Mouse (Mus musculus): ENCODE measurements at regions not wholly inside any gene's neighbourhood (a gene's known extent, or its start where the extent isn't known, plus 50 kb on each side); places are given as distances from the start of the nearest gene placed in this dataset.

DNA sequence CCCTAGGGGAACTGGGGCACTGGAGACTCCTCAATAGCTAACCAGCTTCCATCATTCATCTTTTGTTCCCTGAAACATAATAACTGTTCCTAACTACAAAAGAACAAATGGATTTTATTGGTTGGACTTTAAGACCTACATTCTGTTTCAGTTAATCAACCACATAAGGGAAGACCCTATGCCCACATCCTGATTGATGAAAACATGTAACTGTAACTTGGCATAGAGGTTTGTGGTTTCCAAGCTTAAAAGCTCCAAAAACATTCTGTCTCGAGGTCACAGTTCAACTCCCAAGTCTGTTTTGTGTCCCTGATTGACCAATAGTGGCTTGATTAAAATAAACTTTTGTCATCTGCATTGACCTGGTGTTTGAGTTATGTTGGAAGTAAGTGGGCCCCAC, 92.4 kb downstream of the Nufip1 start:
- no peak overlapping the region for H3K9ac ChIP-seq (ENCODE audit: control insufficient read depth, low read depth, low read length, poor library complexity, severe bottlenecking)
- DNase-seq (ENCODE audit: low read depth, low spot score), result no peak

GRCm38 (mm10) chr14:76216446-76217177, 105.9 kb downstream of the Nufip1 start:
- no peaks in the 10 kb centered on the region for H3K4me1 ChIP-seq (ENCODE audit: control insufficient read depth in 1 of 2, insufficient read depth in 2 of 2, low read length in 2 of 2)
- no peak overlapping the region for H3K27ac ChIP-seq (ENCODE audit: control insufficient read depth, low read depth, low read length)
- H3K79me2 ChIP-seq (ENCODE audit: control insufficient read depth, insufficient read depth, low read length, poor library complexity), result no peaks in the 10 kb centered on the region
- H3K36me3 ChIP-seq (ENCODE audit: control insufficient read depth in 1 of 2, insufficient read depth in 2 of 2, low read length in 2 of 2), result no peaks in the 10 kb centered on the region
- no peaks in the 10 kb centered on the region for H3K27me3 ChIP-seq (ENCODE audit: control insufficient read depth in 1 of 2, insufficient read depth in 2 of 2, low read length in 2 of 2)
- H3K4me3 ChIP-seq (ENCODE audit: control insufficient read depth in 1 of 2, insufficient read depth in 1 of 2, low read depth in 2 of 2, low read length in 2 of 2), result no peak overlapping the region
- no peak for TF ChIP-seq HCFC1 (IDR thresholded peaks at IDR 0.05; ENCODE audit: low read depth, low read length)
- no peak for TF ChIP-seq KAT2A (conservative IDR thresholded peaks at IDR 0.05; ENCODE audit: low read depth, low read length)
- TF ChIP-seq MAFK (IDR thresholded peaks at IDR 0.05; ENCODE audit: borderline replicate concordance, low read depth, low read length), result no peak
- TF ChIP-seq ELF1 (IDR thresholded peaks at IDR 0.05; ENCODE audit: low read depth, low read length), result no peak
- no peak for TF ChIP-seq GATA1 (IDR thresholded peaks at IDR 0.05; ENCODE audit: low read depth, low read length)
- no peak for TF ChIP-seq MYB (IDR thresholded peaks at IDR 0.05; ENCODE audit: low read depth, low read length)
- TF ChIP-seq MXI1 (IDR thresholded peaks at IDR 0.05; ENCODE audit: low read depth, low read length), result no peak
- no peak for TF ChIP-seq POLR2AphosphoS2 (IDR thresholded peaks at IDR 0.05; ENCODE audit: low read length)
- TF ChIP-seq E2F4 (IDR thresholded peaks at IDR 0.05; ENCODE audit: borderline replicate concordance, low read depth, low read length), result no peak
- no peak for TF ChIP-seq BHLHE40 (IDR thresholded peaks at IDR 0.05; ENCODE audit: borderline replicate concordance, low read depth, low read length)
- no peak for TF ChIP-seq JUND (IDR thresholded peaks at IDR 0.05; ENCODE audit: low read depth, low read length)
- TF ChIP-seq TBP (IDR thresholded peaks at IDR 0.05; ENCODE audit: low read depth, low read length), result no peak
- TF ChIP-seq MYC (IDR thresholded peaks at IDR 0.05; ENCODE audit: low read depth, low read length), result no peak
- no peak for TF ChIP-seq POLR2AphosphoS5 (IDR thresholded peaks at IDR 0.05; ENCODE audit: borderline replicate concordance, low read depth, low read length)
- TF ChIP-seq TAL1 (IDR thresholded peaks at IDR 0.05; ENCODE audit: low read length), result no peak
- TF ChIP-seq USF2 (IDR thresholded peaks at IDR 0.05; ENCODE audit: borderline replicate concordance in 1 of 2, insufficient read depth in 1 of 2, low read depth in 1 of 2, low read length in 2 of 2), result no peak
- no peak for TF ChIP-seq TCF12 (IDR thresholded peaks at IDR 0.05; ENCODE audit: low read depth, low read length)
- no peak for DNase-seq (ENCODE audit: low read depth, low spot score)
- no peaks in the 10 kb centered on the region for H3K9me3 ChIP-seq (replicated peaks; ENCODE audit: insufficient read depth, low read length)
- no peak overlapping the region for H3K9ac ChIP-seq (ENCODE audit: control insufficient read depth, low read depth, low read length, poor library complexity, severe bottlenecking)

More for the DNA sequence above, 92.4 kb downstream of the Nufip1 start:
- Histone ChIP-seq H3K9me3 (replicated peaks; ENCODE audit: insufficient read depth, low read length) (no peaks in the 10 kb centered on the region), H3K27ac (ENCODE audit: control insufficient read depth, low read depth, low read length) (no peak overlapping the region), H3K4me1 (ENCODE audit: control insufficient read depth in 1 of 2, insufficient read depth in 2 of 2, low read length in 2 of 2) (no peaks in the 10 kb centered on the region), H3K4me3 (ENCODE audit: control insufficient read depth in 1 of 2, insufficient read depth in 1 of 2, low read depth in 2 of 2, low read length in 2 of 2) (no peak overlapping the region), H3K79me2 (ENCODE audit: control insufficient read depth, insufficient read depth, low read length, poor library complexity) (no peaks in the 10 kb centered on the region), H3K27me3 (ENCODE audit: control insufficient read depth in 1 of 2, insufficient read depth in 2 of 2, low read length in 2 of 2) (no peaks in the 10 kb centered on the region; a peak in 1 of 4 replicates), H3K36me3 (ENCODE audit: control insufficient read depth in 1 of 2, insufficient read depth in 2 of 2, low read length in 2 of 2) (no peaks in the 10 kb centered on the region)
- TF ChIP-seq TAL1 (IDR thresholded peaks at IDR 0.05; ENCODE audit: low read length) (no peak), ETS1 (IDR thresholded peaks at IDR 0.05; ENCODE audit: low read depth, low read length) (no peak), GABPA (IDR thresholded peaks at IDR 0.05; ENCODE audit: low read depth, low read length) (no peak), POLR2AphosphoS5 (IDR thresholded peaks at IDR 0.05; ENCODE audit: borderline replicate concordance, low read depth, low read length) (no peak)
